Mouse (Mus musculus) frontal cortex, postnatal 25 days (tissue): ENCODE results near the gene Sycp2.
"Not testable (repeated sequence)": the region's sequence is repeated elsewhere in the genome, so short reads cannot be mapped to it uniquely, and the experiment has no call there.

Experiments
- DNase-seq, 2 experiments: peaks; one replicate each; pipeline ENCODE4 v3.0.0; 2022; ENCODE audit warnings: low spot score in 2 of 2

Sycp2 gene

DNA sequence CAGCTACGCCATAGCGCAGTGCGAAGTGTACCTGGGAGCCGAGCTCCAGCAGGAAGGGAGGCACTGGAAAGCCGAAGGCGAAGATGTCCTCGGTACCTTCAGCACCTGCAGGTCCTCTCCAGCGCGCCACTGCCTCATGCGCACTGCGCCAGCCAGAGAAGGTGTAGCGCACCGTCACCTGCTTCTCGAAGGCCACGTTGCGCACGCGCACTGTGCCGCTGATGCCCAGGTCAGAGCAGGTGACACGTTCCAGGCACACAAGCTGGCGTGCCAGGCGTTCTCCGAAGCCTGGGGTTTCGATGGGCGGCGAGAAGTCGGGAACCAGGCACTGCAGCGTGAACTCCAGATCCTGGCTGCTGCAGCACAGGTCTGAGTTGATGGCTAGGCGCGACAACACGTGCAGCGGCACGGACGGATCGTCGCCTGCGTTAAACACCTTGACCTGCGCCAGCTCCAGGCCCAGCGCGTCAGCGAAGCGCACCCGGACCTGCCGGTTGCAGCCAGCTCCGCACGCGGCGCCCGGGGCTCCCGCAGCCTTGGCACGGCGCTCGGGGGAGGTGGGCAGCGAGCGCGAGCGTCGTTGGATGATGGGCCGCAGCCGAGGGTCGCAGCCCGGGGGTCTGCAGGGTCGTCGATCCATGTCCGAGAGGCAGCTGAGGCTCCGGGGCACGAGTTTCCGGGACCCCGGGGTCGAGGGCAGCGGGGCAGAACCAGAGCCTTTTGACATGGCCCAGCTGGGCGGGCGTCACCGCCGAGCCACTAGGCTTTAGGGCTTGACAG lies 6.2 kb upstream of the Sycp2 start:
- peak in 1 of 2 experiments; percentile 20 for DNase-seq

DNA sequence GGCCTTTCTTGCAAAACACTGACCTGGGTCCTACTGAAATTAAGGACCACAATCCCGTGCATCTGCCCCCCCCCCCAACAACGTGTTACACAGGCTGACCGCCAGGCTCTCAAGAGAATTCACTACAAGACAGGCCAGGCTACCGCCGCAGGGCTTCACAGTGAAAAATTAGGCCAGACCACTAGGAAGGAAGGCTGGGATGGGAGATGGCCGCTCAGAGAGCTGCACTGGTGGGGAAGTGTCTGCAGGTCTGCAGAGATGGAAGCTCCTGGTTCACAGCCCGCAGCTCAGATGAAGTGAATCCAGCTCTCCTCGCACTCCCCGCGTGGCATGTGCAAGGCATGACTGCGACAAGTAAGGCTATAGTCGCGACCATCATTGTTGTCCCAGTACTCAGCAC lies 5.6 kb upstream of the Sycp2 start:
- peak in 1 of 2 experiments; percentile 34 for DNase-seq

DNA sequence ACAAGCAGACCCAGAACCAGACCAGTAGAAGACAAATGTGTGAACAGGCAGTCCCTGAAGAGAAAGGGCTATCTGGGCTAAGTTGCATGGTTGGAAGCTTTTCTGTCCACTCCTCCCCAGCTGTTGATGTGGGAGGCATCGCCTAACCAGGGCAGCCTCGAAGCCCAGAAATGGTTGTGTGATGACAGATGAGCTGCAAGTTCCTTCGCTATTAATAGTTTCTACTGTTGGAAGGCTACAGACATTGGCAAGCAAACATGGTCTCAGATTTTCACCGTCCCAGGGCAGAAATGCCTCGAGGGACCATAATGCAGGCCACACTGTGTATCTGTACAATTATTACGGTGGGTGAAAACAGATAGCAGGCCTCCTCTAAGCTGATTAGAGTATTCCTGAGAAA lies 5.1 kb upstream of the Sycp2 start:
- peak in 1 of 2 experiments; percentile 3 for DNase-seq

DNA sequence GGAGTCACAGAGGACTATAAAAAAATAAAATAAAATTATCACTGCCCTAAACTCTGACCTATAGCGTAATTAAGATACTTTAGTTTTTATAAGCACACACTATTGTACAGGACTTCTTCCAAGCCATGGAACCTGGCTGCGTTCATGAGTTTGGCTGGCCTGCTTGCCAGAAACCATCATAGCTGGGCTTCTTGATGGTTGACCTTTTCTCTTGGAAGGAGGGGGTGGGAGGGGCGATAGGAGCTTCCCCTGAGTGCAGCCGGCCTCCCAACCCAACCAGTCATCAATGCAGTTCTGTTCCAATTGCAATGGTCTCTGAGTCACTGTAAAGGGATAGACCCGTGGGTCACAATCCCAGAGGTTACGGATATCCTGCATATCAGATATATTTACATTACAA lies 2.8 kb upstream of the Sycp2 start:
- DNase-seq: no peak

DNA sequence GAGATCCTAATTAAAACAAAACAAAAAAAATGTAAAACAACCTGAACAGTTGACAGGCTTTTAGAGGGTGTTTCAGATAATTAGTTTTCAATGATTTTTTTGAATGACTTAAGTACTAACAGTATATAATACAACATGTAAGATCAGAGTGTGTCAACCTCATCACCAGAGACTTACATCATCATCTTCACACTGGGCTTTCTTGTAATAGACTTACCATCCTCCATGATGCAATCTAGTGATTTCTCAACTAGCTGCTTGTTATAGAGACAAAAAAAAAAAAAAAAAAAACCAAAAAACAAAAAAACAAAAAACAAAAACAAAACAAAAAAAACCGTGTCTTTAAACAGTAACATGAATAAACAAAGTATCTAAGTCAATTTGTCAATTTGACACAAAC lies 1.5 kb upstream of the Sycp2 start:
- no peak for DNase-seq

DNA sequence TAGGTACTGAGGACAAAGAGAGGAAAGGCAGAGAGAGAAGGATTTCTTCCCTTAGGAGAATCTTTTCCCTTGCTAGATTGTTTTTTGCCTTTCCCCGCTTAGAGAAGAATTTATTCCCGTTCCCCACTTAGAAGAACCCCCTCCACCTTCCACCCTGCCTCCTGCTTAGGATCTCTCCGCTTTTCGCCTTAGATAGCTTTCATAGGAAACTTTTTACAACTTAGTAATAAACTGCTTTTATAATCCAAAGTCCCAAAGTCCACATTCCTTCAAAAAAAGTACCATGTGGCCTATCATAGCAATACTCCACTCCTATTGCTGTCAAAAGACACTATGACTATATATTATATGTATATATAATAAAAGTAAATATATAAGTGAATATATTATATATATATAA lies 64.9 kb downstream of the Sycp2 start:
- DNase-seq: no peak

DNA sequence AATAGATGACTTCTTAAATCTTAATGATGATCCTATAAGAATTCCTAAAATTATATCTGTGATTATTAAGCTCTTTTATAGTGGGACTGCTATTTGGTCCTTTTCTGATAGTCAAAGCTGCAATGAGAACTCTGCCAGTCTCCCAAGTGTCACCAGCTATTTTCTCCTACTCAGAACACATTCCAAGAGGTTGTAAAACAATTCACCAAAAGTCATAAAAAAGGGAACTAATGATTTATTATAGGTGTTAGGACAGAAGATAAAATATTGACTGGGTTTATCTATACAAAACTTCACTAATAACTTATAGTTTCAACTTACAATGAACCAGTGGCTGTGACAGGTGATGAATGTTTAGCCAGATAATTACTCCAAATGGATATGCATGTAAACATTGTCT lies 65.4 kb downstream of the Sycp2 start:
- not testable (repeated sequence) for DNase-seq

DNA sequence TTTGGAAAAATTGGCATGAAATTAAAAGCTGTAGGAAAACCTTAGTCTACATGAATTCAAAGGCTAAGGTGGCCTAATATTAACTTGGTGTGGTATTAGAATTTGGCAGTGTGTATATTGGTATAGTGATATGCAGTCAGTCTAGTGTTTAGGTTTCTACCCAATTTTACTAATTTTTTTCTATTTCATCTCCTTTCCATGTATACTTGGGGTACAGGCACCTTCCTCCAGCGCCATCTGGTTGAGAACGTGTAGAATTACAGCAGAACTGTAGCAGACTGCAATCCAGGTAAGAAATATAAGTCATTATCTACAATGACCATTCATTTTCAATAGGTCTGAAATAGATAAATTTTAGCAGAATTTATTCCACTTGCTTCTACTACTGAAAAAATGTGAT lies 68.4 kb downstream of the Sycp2 start:
- no peak for DNase-seq

DNA sequence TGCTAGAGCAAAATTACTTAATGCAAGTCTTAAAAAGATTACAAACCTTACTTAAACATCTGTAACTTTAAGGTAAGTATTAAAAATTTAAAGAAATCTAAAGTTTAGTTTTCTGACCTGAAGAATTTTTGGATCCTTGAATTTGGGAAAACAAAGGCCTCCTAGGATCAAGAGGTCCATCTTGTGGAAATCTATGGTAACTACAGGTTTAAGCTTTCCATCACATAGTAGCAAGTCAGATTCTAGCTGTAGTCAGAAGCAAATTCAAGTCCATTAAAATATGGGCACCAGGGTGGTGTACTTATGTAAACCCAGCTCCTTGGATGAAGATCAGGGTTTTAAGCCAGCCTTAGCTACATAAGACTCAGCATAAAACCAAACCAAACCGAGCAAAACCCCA lies 69.6 kb downstream of the Sycp2 start:
- DNase-seq: no peak

DNA sequence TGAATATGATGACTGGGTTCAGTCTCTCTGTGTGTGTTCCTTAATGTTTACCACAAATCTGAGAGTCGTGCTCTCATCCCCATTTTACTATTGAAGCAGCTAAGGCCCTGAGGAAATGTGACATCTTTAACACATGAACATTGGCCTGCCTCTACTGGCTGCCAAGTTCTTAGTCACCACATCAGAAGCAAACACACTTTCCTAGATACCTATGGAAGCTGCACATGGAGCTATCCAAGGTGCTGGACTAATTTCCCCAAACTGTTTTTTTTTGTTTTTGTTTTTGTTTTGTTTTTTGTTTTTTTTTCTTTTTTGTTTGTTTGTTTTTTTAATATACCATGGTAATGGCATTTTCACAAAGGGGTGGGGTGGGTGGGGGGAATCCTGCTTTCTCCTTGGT lies 77.5 kb downstream of the Sycp2 start:
- no peak for DNase-seq

DNA sequence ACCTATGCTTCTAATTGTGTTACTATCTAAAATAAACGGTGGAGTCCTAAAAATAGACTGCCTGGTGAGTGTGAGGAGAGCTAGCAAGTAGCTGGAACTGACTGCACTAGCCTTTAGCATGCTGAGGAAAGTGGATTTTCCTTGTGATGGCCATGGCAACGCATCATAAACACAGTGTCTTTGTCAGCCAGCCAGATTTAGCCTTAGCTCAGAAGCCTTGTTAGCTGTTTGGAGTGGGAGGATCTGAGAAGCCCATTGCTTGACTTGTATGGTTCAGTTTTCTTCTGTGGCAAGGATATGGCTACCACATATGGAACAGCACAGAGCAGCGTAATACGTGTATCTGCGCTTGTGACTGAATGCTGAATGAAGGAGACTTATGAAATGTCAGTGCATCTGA lies 77.9 kb downstream of the Sycp2 start:
- DNase-seq: peak in 1 of 2 experiments; percentile 18

DNA sequence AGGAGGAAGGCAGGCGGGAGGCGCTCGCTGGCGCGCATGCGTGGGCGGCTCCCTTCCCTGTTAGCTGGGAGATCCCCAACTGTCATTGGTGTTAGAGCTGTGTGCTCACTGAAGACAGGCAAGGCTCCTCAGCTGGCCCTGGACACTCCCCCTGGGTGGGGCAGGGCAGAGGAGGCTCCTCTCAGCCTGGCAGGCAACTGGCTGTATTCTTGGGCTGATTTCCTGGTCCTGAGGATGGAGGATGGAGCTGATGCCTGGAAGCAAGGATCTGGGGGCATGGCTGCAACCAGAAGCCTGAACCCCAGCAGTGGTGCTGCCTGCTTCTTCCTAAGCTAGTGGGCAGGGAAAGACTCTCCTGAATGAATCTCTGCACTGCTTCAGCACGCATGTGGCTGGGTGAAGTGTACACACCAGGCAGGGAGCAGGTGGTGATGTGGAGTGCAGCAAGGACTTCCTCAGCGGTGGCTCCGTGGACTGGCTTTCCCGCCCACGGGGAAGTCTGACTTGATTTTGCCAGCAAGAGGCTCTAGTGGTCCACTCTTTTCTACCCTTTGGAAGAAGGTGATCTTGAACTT lies 79.9 kb downstream of the Sycp2 start:
- peak; percentile 62 to 71 for DNase-seq

DNA sequence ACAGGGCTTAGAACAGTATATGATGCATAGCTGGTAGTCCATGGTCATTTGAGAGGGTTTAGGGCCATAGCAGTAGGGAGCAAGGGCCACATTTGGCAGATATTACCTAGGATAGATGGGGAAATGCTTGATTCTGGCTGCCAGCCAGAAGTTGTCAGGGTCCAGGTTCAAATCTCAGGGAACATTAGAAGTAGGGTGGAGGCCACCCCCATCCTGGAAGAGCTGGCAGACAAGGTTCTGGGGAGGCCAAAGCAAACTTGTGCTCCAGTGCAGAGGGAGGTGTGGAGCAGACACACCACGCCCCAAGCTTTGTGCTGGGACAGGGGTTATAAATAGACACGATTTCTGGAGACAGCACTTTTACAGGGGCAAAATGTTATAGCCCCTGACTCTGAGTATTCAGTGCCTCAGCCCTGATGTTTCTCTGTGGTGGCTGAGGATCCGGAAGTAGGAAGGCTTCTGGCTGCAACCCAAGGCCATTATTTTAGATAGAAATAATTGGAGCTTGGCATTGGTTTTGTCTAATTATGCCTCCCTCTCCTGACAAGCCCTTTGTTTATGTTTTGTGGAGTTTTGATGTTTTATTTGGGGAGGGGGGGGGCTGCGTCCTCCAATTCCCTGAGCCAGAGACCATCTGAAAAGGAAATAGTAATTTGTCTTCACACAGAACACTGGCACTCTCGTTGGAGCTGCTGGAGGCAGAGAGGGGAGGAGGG lies 80.6 kb downstream of the Sycp2 start:
- peak in 1 of 2 experiments; percentile 4 for DNase-seq

DNA sequence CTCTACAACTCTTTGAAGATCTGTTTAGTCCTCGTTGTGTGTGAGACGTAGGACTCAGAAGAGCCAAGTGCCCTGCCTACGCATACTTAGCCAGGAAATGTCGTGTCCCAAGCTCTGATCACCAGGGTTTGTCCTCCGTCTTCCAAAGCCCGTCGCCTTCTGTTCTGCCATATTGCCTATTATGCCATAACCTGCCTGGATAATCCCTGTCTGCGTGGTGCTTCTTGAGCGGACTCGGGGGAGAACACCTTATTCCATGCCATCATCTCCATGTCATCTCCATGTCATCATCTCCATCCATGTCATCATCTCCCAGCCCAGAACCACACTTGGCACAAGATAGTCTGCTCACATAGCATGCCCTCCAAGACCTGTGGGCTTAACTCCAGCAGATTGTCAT lies 81.4 kb downstream of the Sycp2 start:
- DNase-seq: no peak

DNA sequence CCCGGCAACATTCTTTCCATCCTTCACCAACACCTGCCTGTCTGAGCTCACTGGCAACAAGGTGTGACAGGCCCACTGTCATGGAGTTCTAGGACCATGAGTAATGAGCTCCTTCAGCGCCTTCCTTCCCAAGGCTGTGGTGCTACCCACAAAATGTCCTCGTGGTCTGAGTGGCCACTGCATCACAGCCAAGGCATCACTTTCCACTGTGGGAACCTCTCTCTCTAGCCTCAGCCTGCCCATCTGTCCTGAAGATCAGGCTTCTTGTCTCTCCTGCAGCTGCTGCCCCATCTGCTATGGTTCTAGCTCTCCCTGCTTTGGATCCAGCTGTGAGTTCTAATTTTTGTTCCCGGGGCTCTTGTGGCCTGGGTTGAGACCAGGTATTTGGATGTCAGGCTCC lies 82.7 kb downstream of the Sycp2 start:
- no peak for DNase-seq

DNA sequence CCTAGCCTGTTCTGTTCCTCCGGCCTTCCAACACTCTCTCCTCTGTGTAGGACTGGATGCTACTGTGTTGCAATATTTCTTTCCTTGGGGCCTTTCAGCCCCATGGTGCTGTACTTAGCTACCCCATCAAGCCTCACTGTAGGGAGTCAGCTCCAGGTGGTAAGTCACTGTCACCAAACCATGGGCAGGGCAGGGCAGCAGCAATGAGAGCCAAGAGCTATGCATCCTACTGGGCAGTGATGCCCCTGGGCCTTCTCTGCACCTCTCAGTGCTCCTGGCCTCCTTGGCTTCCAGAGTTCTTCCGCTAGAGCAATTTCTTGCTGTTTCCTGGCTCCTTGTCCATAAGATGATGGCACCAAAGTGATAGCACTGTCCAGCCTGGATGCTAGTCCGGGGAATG lies 83.1 kb downstream of the Sycp2 start:
- DNase-seq: no peak

DNA sequence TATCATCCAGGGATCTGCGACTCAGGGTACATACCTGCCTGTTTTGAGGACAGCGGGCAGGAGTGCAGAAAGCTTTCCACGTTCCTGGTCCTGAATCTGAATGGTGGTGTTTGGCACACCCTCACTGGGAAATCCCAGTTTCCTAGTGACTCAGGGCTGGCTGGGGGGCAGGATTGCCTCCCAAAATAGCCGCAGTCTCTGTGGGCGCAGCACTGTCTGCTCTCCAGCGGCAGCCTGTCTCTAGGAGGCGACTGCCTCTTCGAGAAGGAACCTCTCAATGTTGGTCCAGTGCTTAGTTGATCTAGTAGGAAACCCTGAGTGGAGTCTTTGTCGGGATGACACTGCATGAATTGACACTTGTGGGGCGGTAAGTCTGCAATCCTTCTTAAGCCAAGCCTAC lies 86.2 kb downstream of the Sycp2 start:
- peak in 1 of 2 experiments; percentile 52 for DNase-seq

DNA sequence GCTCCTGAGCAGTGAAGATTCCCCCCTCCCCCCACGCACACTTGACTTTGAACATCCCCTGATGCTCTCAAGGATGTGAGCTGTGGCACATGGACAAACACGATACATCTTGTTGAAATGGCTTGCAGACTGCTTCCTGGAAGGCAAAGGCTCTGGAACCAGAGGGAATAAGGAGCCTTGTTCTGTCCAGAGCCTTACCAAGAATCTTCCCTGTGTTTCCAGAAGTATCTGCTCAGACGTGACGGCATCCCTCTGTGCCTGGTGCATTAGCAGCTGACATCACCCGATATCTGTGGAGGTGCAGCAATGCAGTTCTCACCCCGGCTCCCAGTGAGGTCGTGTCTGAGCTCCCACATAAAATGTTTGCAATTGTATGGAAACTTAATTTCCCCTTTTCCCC lies 87.7 kb downstream of the Sycp2 start:
- no peak for DNase-seq

DNA sequence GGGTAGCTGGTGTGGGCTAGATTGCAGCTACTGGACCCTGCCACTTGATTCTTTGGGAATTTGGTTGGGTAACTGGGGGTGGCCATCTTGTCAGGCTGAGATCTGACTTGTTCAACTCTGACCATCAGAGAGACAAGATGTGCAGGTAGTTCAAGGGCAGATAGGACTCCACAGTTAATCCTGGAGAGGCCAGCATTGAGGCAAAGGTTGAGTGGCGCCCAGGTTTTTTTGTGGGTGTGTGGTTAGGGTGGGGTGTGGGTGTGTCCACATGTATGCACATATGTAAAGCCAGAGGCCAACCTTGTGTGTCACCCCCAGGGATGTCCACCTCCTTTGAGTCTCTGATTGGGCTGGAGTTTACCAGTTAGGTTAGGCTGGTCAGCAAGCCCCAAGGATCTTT lies 91.2 kb downstream of the Sycp2 start:
- no peak for DNase-seq

DNA sequence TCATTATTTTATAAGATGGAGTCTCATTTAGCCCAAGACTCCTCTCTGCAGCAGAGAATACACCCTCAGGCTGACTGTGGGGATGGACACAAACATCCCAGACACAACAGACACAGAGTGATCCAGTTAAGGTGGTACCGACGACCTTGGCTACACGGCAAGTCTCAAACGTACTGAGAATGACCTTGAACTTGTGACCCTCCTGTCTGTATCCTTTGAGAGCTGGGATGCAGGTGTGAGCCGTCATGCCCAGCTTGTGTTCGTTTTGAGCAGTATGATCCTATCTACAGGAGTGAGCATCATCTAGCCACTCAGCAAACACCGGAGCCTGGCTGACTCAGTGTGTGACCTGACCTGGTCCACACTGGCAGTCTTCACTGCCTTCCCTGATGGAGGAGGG lies 93.9 kb downstream of the Sycp2 start:
- DNase-seq: no peak

DNA sequence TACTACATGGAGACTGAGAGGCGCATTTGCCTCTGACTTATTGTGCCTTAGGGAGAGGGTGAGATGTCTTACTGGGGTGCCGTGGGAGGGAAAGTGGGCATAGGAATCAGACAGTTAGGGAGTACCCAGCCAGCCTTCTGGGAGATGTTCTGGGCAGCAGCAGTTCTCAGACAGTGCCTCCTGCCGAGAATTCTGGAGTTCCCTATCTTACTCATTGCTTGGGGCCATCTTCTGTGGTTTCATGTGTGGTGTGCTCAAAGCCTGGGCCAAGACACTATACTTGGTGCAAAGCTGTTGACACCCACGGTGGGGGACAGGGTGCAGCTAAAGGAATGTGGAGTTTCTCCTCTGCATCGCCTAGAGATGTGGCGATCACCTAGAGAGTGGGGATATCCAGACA lies 102.8 kb downstream of the Sycp2 start:
- no peak for DNase-seq

DNA sequence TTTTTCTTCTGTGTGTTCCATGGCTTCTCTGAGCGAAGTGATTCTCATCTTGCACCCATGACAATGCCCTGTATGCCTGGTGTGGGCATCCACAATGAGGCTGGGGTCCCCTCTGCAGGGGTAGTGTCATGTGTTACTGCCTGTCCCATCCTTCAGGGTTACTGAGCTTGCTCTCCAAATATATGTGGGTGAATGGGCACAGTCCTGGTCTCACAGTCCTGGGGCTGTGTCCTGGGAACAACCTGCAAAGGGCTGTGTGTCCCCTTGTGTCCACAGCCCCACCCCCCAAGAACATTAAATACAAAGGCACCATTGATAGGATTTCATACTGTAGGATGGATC lies 103.3 kb downstream of the Sycp2 start:
- DNase-seq: no peak
